Mouse (Mus musculus) cortical plate, adult 2 months (tissue): Measurements from ENCODE around the gene Gna14.

Experiments used
- CTCF ChIP-seq: fragments of 200-500 bp; IDR thresholded peaks from 2 replicates; pipeline ENCODE4 v1.5.1; 2011; ENCODE audit warnings: mild to moderate bottlenecking, control low read depth, low read length; ENCODE audit not compliant: insufficient read depth; ENCODE audit errors: extremely low read depth
- POLR2A ChIP-seq: fragments of 200-500 bp; IDR thresholded peaks from 2 replicates; pipeline ENCODE4 v1.6.1; 2011; ENCODE audit warnings: mild to moderate bottlenecking, low read length, control low read depth; ENCODE audit not compliant: insufficient read depth; ENCODE audit errors: extremely low read depth

DNA sequence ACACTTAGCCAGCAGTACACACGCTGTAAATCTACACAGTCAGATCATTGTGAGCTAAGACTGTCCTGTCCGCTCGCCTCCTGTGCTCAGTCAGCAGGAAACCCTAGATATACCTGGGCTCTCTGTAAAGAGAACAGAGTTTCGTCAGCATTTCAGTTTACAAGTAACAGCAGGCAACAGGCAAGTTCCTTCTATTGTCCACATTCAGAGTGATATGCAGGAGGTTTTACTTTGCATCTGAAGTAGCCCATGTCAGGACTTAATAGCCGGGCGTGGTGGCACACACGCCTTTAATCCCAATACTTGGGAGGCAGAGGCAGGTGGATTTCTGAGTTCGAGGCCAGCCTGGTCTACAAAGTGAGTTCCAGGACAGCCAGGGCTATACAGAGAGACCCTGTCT lies 166.5 kb downstream of the Gna14 start:
- TF ChIP-seq POLR2A = no peak
- TF ChIP-seq CTCF = no peak
